ENCODE assay signal across 8 mouse cellular contexts in the genomic region with DNA sequence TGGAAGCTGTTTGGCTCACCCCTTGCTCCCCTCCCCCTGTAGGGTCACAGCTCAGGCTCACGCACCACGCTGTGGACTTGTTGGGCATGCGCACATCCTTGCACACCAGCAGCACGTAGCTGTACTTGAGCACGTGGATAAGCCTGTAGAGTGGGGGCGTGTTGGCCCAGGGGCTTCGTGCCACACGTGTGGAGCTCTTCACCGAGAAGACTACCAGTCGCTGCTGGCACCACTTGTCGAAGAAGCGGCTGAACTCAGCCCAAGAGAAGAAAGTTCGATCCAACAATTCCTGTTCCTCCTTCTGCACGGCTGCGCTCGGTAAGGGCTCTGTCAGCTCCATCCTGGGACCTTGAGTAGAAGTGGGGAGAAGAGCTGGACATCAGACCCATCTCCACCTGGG. TPM values are rescaled to one million over a fixed set of nuclear protein-coding genes. Genes with fewer than 3 reads are reported as not detected.
DNase-seq lines count a peak whose midpoint lies in the region; ATAC-seq lines count a peak whose summit lies in the region.

A gene (plus strand): TSS at position 203 of the 400 bp plus-strand sequence.

- H3K36me3 ChIP-seq in heart, embryonic 12.5 days, result peaks cover 52% of the 10 kb centered on the region
- peaks cover 61% of the 10 kb centered on the region for H3K36me3 ChIP-seq in hindbrain, embryonic 10.5 days

- H3K4me2 ChIP-seq in heart, embryonic 12.5 days, result peak within 1 kb of the TSS; percentile 83

- H3K4me3 ChIP-seq in heart, embryonic 12.5 days, result peak within 1 kb of the TSS; percentile 64
- peak within 1 kb of the TSS; percentile 72 for H3K4me3 ChIP-seq in hindbrain, embryonic 10.5 days

- peak within 1 kb of the TSS; percentile 77 for H3K9ac ChIP-seq in heart, embryonic 12.5 days

- 95% methylated on average over 16 of the region's 16 CpGs for WGBS in heart, embryonic 12.5 days
- 97% methylated on average over 16 of the region's 16 CpGs for WGBS in hindbrain, embryonic 10.5 days

- no peaks in the 10 kb centered on the region for H3K9me3 ChIP-seq in heart, embryonic 12.5 days (replicated peaks)
- 0 out of 2 replicates have a peak, but pooled peaks cover 4% of the 10 kb centered on the region for H3K9me3 ChIP-seq in hindbrain, embryonic 10.5 days

- no peaks in the 10 kb centered on the region for H3K27me3 ChIP-seq in heart, embryonic 12.5 days (replicated peaks)
- no peaks in the 10 kb centered on the region for H3K27me3 ChIP-seq in hindbrain, embryonic 10.5 days (ENCODE audit: insufficient read depth, poor library complexity, severe bottlenecking)

- H3K4me1 ChIP-seq in heart, embryonic 12.5 days (replicated peaks), result 0 out of 2 replicates have a peak, but pooled peaks cover 5% of the 10 kb centered on the region
- peaks cover 6% of the 10 kb centered on the region; the same call in 1 of the 2 replicates for H3K4me1 ChIP-seq in hindbrain, embryonic 10.5 days (replicated peaks)

- peak within 1 kb of the TSS; percentile 85 for H3K27ac ChIP-seq in heart, embryonic 12.5 days (ENCODE audit: poor library complexity, severe bottlenecking)
- peak within 1 kb of the TSS; percentile 98 for H3K27ac ChIP-seq in hindbrain, embryonic 10.5 days

- DNase-seq in heart, adult 8-10 months (ENCODE audit: low spot score), result no peak
- DNase-seq in cerebellum, adult 8-10 months, result peak; percentile 12
- DNase-seq in hindbrain, embryonic 10.5 days (ENCODE audit: low spot score), result no peak
- no peak for DNase-seq in layer of hippocampus, adult 8-10 months (ENCODE audit: low spot score in 2 of 2)
- no peak for DNase-seq in kidney, postnatal 10 days

- ATAC-seq in heart, embryonic 12.5 days (ENCODE audit: insufficient number of reproducible peaks, low FRiP score), result no peak
- no peak for ATAC-seq in CD4-positive, CD25-positive, alpha-beta regulatory T cell, adult 4 months
- ATAC-seq in megakaryocyte progenitor cell, adult 5-6 weeks (replicated peaks; ENCODE audit: poor library complexity), result no peak

RNA-seq across cellular contexts. Expression of the gene that starts here (rescaled TPM):
- 67.8 and 72.2 TPM in 2 replicates for polyA plus RNA-seq in heart, embryonic 12.5 days (2016; fragmentation: Nextera tagmentation; extraction: Ambion mirVana)
- 1 to 10 TPM; 3.0 to 4.1 (median 3.5) TPM for total RNA-seq in heart, adult 8-10 months (2022)
- 10 to 100 TPM; 25.2 to 31.1 TPM for polyA plus RNA-seq in CD4-positive, CD25-positive, alpha-beta regulatory T cell, adult 4 months (2017; shearing (Covaris generic))
- polyA plus RNA-seq in hindbrain, embryonic 10.5 days (2016; fragmentation: Nextera tagmentation; extraction: Ambion mirVana), result 118 and 154 TPM in 2 replicates
- total RNA-seq in megakaryocyte progenitor cell, adult 5-6 weeks (2015), result 113 and 128 TPM in 2 replicates
- 76.5 and 96.9 TPM in 2 replicates for total RNA-seq in megakaryocyte progenitor cell, adult 5-6 weeks (2017)
- 10 to 100 TPM in 2 of 4 experiments, 1 to 10 TPM in 2; 7.6 to 10.1 (median 9.3) TPM for total RNA-seq in layer of hippocampus, adult 8-10 months (2022)

Comparison
In these comparisons a context has a peak if more than half of its experiments do, and no peak if none do; other contexts are left out.
1. RNA of the gene that starts here (total RNA-seq): 76.5 to 128 TPM in megakaryocyte progenitor cell, adult 5-6 weeks; 7.6 to 10.1 TPM in layer of hippocampus, adult 8-10 months and 3.0 to 4.1 TPM in heart, adult 8-10 months; every median in the first group is over 4 times any median in the second.